Mouse (Mus musculus): ENCODE results near the gene Rhbdl1. TPM values are rescaled to one million over a fixed set of nuclear protein-coding genes. Genes with fewer than 3 reads are reported as not detected.

The Rhbdl1 gene
- polyA plus RNA-seq, 1 experiment: 29.2 TPM

- H3K27ac ChIP-seq (ENCODE audit: control insufficient read depth, insufficient read depth, low read length): no peak within 1 kb of the TSS
- WGBS: 2% methylated on average over 24 of the region's 24 CpGs
- TF ChIP-seq CTCF (IDR thresholded peaks at IDR 0.05; ENCODE audit: borderline replicate concordance, control insufficient read depth, extremely low read depth, insufficient read depth, low read length, poor library complexity): no peak
- 0 out of 2 replicates have a peak, but pooled peaks have one; percentile 38 for TF ChIP-seq POLR2A (IDR thresholded peaks at IDR 0.05; ENCODE audit: control insufficient read depth, extremely low read depth, insufficient read depth, low read length, poor library complexity)
- peak within 1 kb of the TSS; percentile 95 for H3K4me3 ChIP-seq (ENCODE audit: control insufficient read depth, insufficient read depth, low read length)
- no peaks in the 10 kb centered on the region for H3K27me3 ChIP-seq (ENCODE audit: control insufficient read depth, insufficient read depth, low read length)
- peaks cover 14% of the 10 kb centered on the region for H3K4me1 ChIP-seq (replicated peaks; ENCODE audit: control insufficient read depth, insufficient read depth, low read length)
- no peaks in the 10 kb centered on the region for H3K36me3 ChIP-seq (ENCODE audit: control insufficient read depth, insufficient read depth, low read length)
- DNase-seq: peak; percentile 78
Measured at GRCm38 (mm10) chr17:25868601-25869191, 31.6 kb upstream of the Rhbdl1 start, which contains the start of gene Mcrip2. Gene Mcrip2 (minus strand): TSS chr17:25868764.

GRCm38 (mm10) chr17:25867836-25868600 lies 30.9 kb upstream of the Rhbdl1 start:
- peaks cover 14% of the 10 kb centered on the region for H3K4me1 ChIP-seq (replicated peaks; ENCODE audit: control insufficient read depth, insufficient read depth, low read length)
- WGBS: 1% methylated on average over 42 of the region's 42 CpGs
- H3K27ac ChIP-seq (ENCODE audit: control insufficient read depth, insufficient read depth, low read length): no peak overlapping the region
- no peak for DNase-seq
- H3K4me3 ChIP-seq (ENCODE audit: control insufficient read depth, insufficient read depth, low read length): peak overlapping the region; percentile 95
- no peaks in the 10 kb centered on the region for H3K27me3 ChIP-seq (ENCODE audit: control insufficient read depth, insufficient read depth, low read length)
- no peak for TF ChIP-seq POLR2A (IDR thresholded peaks at IDR 0.05; ENCODE audit: control insufficient read depth, extremely low read depth, insufficient read depth, low read length, poor library complexity)
- TF ChIP-seq CTCF (IDR thresholded peaks at IDR 0.05; ENCODE audit: borderline replicate concordance, control insufficient read depth, extremely low read depth, insufficient read depth, low read length, poor library complexity): 0 out of 2 replicates have a peak, but pooled peaks have one; percentile 34
- no peaks in the 10 kb centered on the region for H3K36me3 ChIP-seq (ENCODE audit: control insufficient read depth, insufficient read depth, low read length)

GRCm38 (mm10) chr17:25867509-25867835 lies 30.4 kb upstream of the Rhbdl1 start:
- Histone ChIP-seq H3K27me3 (ENCODE audit: control insufficient read depth, insufficient read depth, low read length) (no peaks in the 10 kb centered on the region), H3K27ac (ENCODE audit: control insufficient read depth, insufficient read depth, low read length) (no peak overlapping the region), H3K36me3 (ENCODE audit: control insufficient read depth, insufficient read depth, low read length) (no peaks in the 10 kb centered on the region), H3K4me3 (ENCODE audit: control insufficient read depth, insufficient read depth, low read length) (no peak overlapping the region), H3K4me1 (replicated peaks; ENCODE audit: control insufficient read depth, insufficient read depth, low read length) (peaks cover 14% of the 10 kb centered on the region)
- DNase-seq: peak; percentile 38
- TF ChIP-seq CTCF (IDR thresholded peaks at IDR 0.05; ENCODE audit: borderline replicate concordance, control insufficient read depth, extremely low read depth, insufficient read depth, low read length, poor library complexity): no peak
- no peak for TF ChIP-seq POLR2A (IDR thresholded peaks at IDR 0.05; ENCODE audit: control insufficient read depth, extremely low read depth, insufficient read depth, low read length, poor library complexity)
- WGBS: 2% methylated on average over 7 of the region's 7 CpGs

GRCm38 (mm10) chr17:25866172-25866571 lies 29.1 kb upstream of the Rhbdl1 start:
- Histone ChIP-seq H3K27me3 (ENCODE audit: control insufficient read depth, insufficient read depth, low read length) (no peaks in the 10 kb centered on the region), H3K4me3 (ENCODE audit: control insufficient read depth, insufficient read depth, low read length) (no peak overlapping the region), H3K36me3 (ENCODE audit: control insufficient read depth, insufficient read depth, low read length) (no peaks in the 10 kb centered on the region), H3K27ac (ENCODE audit: control insufficient read depth, insufficient read depth, low read length) (no peak overlapping the region), H3K4me1 (replicated peaks; ENCODE audit: control insufficient read depth, insufficient read depth, low read length) (peaks cover 19% of the 10 kb centered on the region)
- WGBS: 95% methylated on average over 3 of the region's 3 CpGs
- DNase-seq: no peak
- TF ChIP-seq POLR2A (IDR thresholded peaks at IDR 0.05; ENCODE audit: control insufficient read depth, extremely low read depth, insufficient read depth, low read length, poor library complexity) (no peak), CTCF (IDR thresholded peaks at IDR 0.05; ENCODE audit: borderline replicate concordance, control insufficient read depth, extremely low read depth, insufficient read depth, low read length, poor library complexity) (no peak)

GRCm38 (mm10) chr17:25865288-25865687 lies 28.2 kb upstream of the Rhbdl1 start:
- WGBS: 98% methylated on average over 11 of the region's 11 CpGs
- no peak for DNase-seq
- H3K4me1 ChIP-seq (replicated peaks; ENCODE audit: control insufficient read depth, insufficient read depth, low read length): peaks cover 27% of the 10 kb centered on the region
- H3K4me3 ChIP-seq (ENCODE audit: control insufficient read depth, insufficient read depth, low read length): no peak overlapping the region
- no peaks in the 10 kb centered on the region for H3K36me3 ChIP-seq (ENCODE audit: control insufficient read depth, insufficient read depth, low read length)
- no peak for TF ChIP-seq CTCF (IDR thresholded peaks at IDR 0.05; ENCODE audit: borderline replicate concordance, control insufficient read depth, extremely low read depth, insufficient read depth, low read length, poor library complexity)
- TF ChIP-seq POLR2A (IDR thresholded peaks at IDR 0.05; ENCODE audit: control insufficient read depth, extremely low read depth, insufficient read depth, low read length, poor library complexity): no peak
- no peak overlapping the region for H3K27ac ChIP-seq (ENCODE audit: control insufficient read depth, insufficient read depth, low read length)
- no peaks in the 10 kb centered on the region for H3K27me3 ChIP-seq (ENCODE audit: control insufficient read depth, insufficient read depth, low read length)

GRCm38 (mm10) chr17:25864311-25864710 lies 27.2 kb upstream of the Rhbdl1 start:
- DNase-seq: no peak
- no peak for TF ChIP-seq POLR2A (IDR thresholded peaks at IDR 0.05; ENCODE audit: control insufficient read depth, extremely low read depth, insufficient read depth, low read length, poor library complexity)
- no peak for TF ChIP-seq CTCF (IDR thresholded peaks at IDR 0.05; ENCODE audit: borderline replicate concordance, control insufficient read depth, extremely low read depth, insufficient read depth, low read length, poor library complexity)

More at GRCm38 (mm10) chr17:25864311-25864710, 27.2 kb upstream of the Rhbdl1 start:
- 96% methylated on average over 14 of the region's 14 CpGs for WGBS
- Histone ChIP-seq H3K4me1 (replicated peaks; ENCODE audit: control insufficient read depth, insufficient read depth, low read length) (peaks cover 27% of the 10 kb centered on the region), H3K27ac (ENCODE audit: control insufficient read depth, insufficient read depth, low read length) (no peak overlapping the region), H3K4me3 (ENCODE audit: control insufficient read depth, insufficient read depth, low read length) (no peak overlapping the region), H3K27me3 (ENCODE audit: control insufficient read depth, insufficient read depth, low read length) (no peaks in the 10 kb centered on the region), H3K36me3 (ENCODE audit: control insufficient read depth, insufficient read depth, low read length) (no peaks in the 10 kb centered on the region)

Data from thymus, adult 2 months (tissue).